Mouse (Mus musculus) T-helper 2 cell (primary cell): ENCODE results near the gene Sgpp2.

Experiments
- in situ Hi-C: fragments of 300-600 bp; cut with MboI, MseI; formaldehyde crosslinking; loops from one replicate; pipeline ENCODE4 v1.15.1; 2025; ENCODE audit warnings: high pct_unique_total_duplicates

The Sgpp2 gene

GRCm38 (mm10) chr1:78338212-78338611, 28.1 kb downstream of the Sgpp2 start:
- in situ Hi-C loops, result no loop called here

GRCm38 (mm10) chr1:78339941-78340340, 29.8 kb downstream of the Sgpp2 start:
- in situ Hi-C loops, result no loop called here

- in situ Hi-C loops, result no loop called here
Observed at GRCm38 (mm10) chr1:78340584-78340983, 30.4 kb downstream of the Sgpp2 start.

- in situ Hi-C loops, result no loop called here
Observed at GRCm38 (mm10) chr1:78347317-78347806, 37.2 kb downstream of the Sgpp2 start.

- in situ Hi-C loops, result no loop called here
Observed at GRCm38 (mm10) chr1:78349219-78349618, 39.1 kb downstream of the Sgpp2 start.

GRCm38 (mm10) chr1:78353254-78353653, 43.1 kb downstream of the Sgpp2 start:
- in situ Hi-C loops, result no loop called here

GRCm38 (mm10) chr1:78355123-78355522, 45.0 kb downstream of the Sgpp2 start:
- in situ Hi-C loops, result no loop called here

GRCm38 (mm10) chr1:78357415-78357814, 47.3 kb downstream of the Sgpp2 start:
- in situ Hi-C loops, result no loop called here

- in situ Hi-C loops, result no loop called here
Observed at GRCm38 (mm10) chr1:78357868-78358267, 47.7 kb downstream of the Sgpp2 start.

GRCm38 (mm10) chr1:78363965-78364889, 54.1 kb downstream of the Sgpp2 start:
- in situ Hi-C loops, result no loop called here

GRCm38 (mm10) chr1:78367806-78368205, 57.7 kb downstream of the Sgpp2 start:
- in situ Hi-C loops, result no loop called here

GRCm38 (mm10) chr1:78370121-78370520, 60.0 kb downstream of the Sgpp2 start:
- in situ Hi-C loops, result no loop called here

- in situ Hi-C loops, result no loop called here
Observed at GRCm38 (mm10) chr1:78371569-78372236, 61.6 kb downstream of the Sgpp2 start.

- in situ Hi-C loops, result no loop called here
Observed at GRCm38 (mm10) chr1:78372316-78372715, 62.2 kb downstream of the Sgpp2 start.

GRCm38 (mm10) chr1:78373836-78374235, 63.7 kb downstream of the Sgpp2 start:
- in situ Hi-C loops, result no loop called here

GRCm38 (mm10) chr1:78375058-78375457, 64.9 kb downstream of the Sgpp2 start:
- in situ Hi-C loops, result no loop called here

- in situ Hi-C loops, result no loop called here
Observed at GRCm38 (mm10) chr1:78380950-78381349, 70.8 kb downstream of the Sgpp2 start.

GRCm38 (mm10) chr1:78387854-78388253, 77.7 kb downstream of the Sgpp2 start:
- in situ Hi-C loops, result no loop called here

GRCm38 (mm10) chr1:78388848-78389247, 78.7 kb downstream of the Sgpp2 start:
- in situ Hi-C loops, result no loop called here

GRCm38 (mm10) chr1:78395191-78395735, 85.1 kb downstream of the Sgpp2 start:
- in situ Hi-C loops, result no loop called here

- in situ Hi-C loops, result no loop called here
Observed at GRCm38 (mm10) chr1:78395737-78396136, 85.6 kb downstream of the Sgpp2 start.

GRCm38 (mm10) chr1:78396320-78396913, 86.3 kb downstream of the Sgpp2 start:
- in situ Hi-C loops, result no loop called here
